Mouse (Mus musculus) liver, embryonic 14.5 days (tissue): ENCODE results near the gene Mtch2.
"Not testable (repeated sequence)": the region's sequence is repeated elsewhere in the genome, so short reads cannot be mapped to it uniquely, and the experiment has no call there.

Experiments
- CTCF ChIP-seq: IDR thresholded peaks from 2 replicates; pipeline ENCODE4 v1.5.1; 2016; ENCODE audit warnings: antibody characterized with exemption, low read depth, control low read depth
- EP300 ChIP-seq: IDR thresholded peaks from 2 replicates; pipeline ENCODE4 v1.6.1; 2016; ENCODE audit warnings: antibody characterized with exemption, low read depth

DNA sequence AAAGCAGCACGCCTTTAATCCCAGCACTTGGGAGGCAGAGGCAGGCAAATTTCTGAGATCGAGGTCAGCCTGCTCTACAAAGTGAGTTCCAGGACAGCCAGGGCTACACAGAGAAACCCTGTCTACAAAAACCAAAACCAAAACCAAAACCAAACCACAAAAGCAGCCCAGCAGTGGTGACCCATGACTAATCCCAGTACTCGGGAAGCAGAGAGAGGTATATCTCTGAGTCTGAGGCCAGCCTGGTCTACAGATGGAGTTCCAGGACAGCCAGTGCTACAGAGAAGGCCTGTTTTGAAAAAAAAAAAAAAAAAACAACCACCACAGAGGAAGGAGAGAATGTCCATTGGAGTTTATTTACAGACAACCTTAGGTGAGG is 47.3 kb downstream of the Mtch2 start:
- TF ChIP-seq CTCF, EP300: not testable (repeated sequence)
